Mouse (Mus musculus) heart, postnatal 4 days (tissue): ENCODE data around the gene Nxf1. TPM values are rescaled to one million over a fixed set of nuclear protein-coding genes. Genes with fewer than 3 reads are reported as not detected.
A peak's percentile ranks its signal among the peaks of the same experiment; 100 is the strongest.
"Not testable (repeated sequence)": the region's sequence is repeated elsewhere in the genome, so short reads cannot be mapped to it uniquely, and the experiment has no call there.

ENCODE experiments used
- DNase-seq: peaks from one replicate; pipeline ENCODE4 v3.0.0; 2021
- total RNA-seq, 2 experiments: library from RNA; stranded (reverse); gene quantifications; 2 replicates each; pipeline ENCODE4 v1.2.3; 2021

Gene Nxf1
- total RNA-seq, 2 experiments from 2014 or later, result 82.1 to 86.1 TPM

DNA sequence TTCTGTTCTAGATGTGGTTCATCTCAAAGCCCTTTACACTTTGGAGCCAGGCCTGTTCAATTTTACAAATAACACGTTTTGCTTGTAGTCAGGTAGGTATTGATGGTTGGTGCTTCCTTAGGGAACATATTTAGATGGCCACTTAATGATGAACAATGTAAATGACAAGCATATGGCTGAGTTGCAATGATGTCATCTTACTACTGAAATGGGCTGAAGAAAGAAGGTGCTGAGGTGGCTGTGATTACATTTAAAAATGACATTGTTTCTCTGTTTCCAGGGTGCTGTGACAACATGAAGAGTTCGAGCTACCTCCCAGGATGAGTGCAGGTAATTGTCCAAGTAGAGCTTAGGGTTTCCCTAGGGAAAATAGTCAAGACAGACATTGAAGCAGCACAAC, 32.5 kb upstream of the Nxf1 start:
- DNase-seq, result no peak

DNA sequence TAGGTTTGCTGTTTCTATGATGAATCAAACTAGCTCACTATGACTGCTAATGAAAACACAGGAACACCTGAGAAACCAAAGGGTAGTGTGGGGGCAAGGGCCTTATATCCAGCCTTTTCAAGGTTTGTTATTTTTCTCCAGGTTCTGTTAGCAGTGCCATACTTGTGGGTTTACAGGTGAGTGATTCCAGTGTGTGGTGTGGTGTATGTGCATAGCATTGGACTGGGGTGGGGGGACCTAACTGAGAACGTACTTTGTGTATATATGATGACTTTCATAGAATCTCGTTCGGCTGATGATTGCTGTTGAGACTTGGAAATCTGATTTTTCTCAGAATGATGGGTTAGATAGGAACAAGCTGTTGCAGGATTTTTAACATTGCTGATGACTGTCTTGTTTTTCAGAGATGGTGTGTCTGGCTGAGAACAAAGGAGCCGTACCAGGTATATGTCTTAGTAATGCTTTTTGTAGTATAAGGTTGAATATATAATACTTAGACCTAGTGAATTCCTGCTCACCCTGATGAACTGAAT, 31.7 kb upstream of the Nxf1 start:
- DNase-seq, result no peak

DNA sequence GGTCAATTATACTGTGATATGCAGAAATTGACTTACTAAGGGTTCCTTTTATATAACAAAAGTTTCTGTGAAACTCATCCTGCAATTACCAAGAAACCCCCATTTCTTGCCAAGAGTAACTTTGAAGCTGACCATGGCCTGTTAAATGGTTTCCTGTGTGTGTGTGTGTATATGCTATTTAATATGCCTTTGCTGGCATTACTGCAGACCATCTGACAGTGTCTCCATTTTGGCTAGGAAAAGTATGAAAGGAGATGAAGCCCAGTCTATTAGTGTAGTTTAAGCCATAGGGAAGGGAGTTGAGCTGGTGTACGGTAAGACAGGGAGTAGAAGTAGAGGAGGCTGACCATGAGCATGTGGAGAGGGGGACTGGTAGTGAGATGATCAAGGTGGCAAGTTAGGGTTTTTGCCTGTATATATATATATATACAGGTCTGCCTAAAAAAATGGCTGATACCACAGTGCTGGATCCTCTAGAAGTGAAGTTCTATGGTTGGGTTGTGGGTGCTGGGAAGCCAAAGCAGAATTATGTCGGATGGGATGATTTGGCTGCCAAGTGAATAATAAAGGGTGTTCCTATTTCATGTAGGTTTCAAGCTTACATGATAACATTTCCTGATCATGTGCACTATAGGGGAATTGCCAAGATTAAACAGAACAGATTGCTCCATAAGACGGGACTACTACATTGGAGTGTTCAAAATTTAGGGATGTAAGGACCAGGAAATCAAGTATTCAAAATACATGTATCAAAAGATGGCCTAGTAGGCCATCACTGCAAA, 30.1 kb upstream of the Nxf1 start:
- DNase-seq, result no peak

DNA sequence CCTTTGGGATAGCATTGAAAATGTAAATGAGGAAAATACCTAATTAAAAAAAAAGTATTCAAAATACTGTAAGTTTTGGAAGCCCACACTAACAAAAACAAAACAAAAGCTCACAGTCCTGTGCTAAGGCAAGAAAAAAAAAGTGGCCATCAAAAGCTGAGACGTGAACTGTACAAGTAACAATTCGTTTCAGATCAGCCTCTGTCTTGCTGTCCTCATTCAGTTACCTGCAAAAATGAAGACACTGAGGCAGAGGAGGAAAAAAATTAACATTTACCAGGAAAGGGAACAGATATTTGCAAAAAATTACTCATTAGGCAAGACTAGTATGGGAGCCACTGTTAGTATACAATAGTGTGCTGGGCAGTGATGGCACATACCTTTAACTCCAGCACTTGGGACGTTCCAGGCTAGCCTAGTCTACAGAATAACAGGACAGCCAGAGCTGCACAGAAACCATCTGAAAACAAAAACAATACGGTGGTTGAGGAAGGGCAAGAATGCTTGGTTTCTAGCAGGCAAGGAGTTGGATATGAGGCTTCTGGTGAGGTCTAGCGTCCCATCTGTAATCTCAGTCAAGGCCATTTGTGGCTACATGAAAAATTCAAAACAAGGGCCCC, 29.3 kb upstream of the Nxf1 start:
- DNase-seq, result no peak

DNA sequence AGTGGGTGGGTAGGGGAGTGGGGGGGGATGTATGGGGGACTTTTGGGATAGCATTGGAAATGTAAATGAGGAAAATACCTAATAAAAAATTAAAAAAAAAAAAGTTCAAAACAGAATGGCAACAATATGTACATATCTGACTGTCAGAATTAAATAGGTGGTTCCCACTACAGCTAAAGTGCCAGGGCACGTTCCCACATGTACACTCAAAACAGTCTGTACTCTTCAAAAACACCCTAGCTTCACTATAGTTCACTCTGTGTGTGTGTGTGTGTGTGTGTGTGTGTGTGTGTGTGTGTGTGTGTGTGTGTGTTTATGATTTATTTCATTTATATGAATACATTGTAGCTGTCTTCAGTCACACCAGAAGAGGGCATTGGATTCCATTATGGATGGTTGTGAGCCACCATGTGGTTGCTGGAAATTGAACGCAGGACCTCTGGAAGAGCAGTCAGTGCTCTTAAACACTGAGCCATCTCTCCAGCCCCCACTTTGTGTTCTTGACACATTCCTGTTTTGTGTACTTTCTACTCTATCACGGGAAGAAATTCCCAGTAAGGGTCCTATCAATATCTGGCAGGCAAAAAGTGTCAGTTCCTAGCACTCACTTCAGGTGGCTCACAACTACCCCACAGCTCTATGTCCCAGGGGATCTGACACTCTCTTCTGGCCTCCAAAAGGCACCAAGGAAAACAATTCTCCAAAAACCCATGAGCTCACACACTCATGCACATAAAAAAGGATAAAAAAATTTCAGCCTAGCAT, 28.4 kb upstream of the Nxf1 start:
- DNase-seq, result not testable (repeated sequence)

DNA sequence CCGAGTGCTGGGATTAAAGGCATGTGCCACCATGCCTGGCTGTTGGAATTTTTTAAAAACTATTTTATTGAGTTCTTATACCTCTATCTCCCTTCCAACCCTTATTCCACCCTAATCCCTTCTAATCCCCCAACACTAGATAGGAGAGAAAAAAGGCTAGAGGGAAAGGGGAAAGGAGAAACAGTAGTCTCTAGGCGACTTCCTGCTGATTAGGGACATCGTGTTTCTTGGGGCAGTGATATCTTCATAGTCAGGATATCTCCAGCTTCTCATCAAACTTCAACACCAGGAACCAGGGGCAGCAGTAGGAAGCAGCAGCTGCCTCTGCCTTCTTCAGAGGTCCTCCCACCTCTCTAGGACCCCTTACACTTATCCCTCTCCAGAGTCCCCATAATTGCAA, 22.5 kb upstream of the Nxf1 start:
- DNase-seq, result no peak

DNA sequence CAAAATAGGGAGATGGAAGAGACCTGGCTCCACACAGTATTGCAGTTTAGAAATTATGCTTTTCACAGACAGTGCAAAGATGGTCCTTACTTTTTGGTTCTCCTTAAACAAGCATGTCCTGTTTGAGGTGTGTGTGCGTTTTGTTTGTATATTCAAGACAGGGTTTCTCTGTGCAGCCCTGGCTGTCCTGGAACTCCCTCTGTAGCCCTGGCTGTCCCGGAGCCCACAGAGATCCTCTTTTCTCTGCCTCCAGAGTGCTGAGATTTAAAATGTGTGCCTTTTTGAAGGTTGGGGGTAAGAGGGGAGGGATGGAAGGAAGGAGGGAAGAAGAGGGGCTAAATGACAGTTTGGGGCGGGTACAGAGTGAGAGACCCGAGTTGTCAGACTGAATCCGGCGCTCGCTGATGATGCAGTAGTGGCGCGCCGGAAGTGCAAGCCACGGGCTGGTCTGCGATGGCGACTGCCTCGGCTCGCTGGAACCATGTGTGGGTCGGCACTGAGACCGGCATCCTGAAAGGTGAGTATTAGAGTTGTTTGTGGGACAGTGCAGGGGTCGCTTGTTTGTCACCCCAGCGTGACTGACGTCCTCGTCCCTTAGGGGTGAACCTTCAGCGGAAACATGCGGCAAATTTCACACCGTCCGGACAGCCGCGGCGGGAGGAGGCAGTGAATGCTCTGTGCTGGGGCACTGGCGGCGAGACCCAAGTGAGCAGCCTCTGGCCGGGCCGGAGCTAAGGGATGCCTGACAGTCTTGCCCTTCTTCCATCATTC, 21.3 kb upstream of the Nxf1 start, which contains the start of gene Wdr74:
Gene Wdr74 (plus strand): TSS at position 439 of the 771 bp plus-strand sequence.
- peak; percentile 94 for DNase-seq

DNA sequence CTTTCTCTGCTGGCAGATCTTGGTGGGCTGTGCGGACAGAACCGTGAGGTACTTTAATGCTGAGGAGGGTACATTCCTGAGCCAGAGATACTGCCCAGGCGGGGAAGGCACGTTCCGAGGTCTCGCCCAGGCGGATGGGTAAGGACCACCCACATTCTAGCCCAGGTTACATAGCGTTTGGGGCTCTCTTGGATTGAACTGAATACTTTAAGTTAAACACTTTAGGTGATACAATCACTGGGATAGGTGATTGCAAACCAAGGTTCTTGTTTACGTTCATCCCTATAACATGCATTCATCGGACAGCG, 20.8 kb upstream of the Nxf1 start:
- no peak for DNase-seq

DNA sequence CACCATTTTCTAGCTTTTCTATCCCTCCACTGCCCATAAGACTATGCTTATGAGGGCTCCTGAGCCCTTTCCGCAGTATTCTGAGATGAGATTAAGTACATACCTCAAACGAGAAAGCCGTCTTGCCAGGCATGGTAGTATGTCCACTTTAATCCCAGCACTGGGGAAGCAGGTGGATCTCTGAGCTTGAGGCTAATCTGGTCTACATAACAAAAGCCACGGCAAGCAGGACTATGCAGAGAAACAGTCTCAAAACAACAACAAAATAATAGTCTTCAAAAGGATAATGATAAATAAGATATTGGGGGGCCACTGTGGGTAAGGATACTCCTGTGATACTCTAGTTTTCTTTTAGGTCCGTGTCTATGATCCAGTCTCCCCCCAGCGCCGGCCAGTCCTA, 18.0 kb upstream of the Nxf1 start:
- DNase-seq, result no peak

DNA sequence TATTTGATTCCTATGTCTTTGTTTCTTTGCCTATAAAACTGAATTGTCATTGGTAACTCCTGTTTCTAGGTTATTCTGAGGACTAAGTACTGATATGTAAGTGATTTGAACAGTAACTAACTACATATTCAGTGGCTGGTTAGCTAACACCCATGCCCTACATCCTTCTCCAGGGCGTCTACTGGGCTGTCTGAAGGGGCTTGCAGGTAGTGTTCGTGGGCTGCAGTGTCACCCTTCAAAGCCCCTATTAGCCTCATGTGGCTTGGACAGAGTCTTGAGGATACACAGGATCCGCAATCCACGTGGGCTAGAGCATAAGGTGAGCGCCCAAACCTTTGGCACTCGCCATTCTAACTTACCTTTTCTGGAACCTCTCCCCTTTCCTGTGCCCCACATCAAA, 17.2 kb upstream of the Nxf1 start:
- DNase-seq, result no peak

DNA sequence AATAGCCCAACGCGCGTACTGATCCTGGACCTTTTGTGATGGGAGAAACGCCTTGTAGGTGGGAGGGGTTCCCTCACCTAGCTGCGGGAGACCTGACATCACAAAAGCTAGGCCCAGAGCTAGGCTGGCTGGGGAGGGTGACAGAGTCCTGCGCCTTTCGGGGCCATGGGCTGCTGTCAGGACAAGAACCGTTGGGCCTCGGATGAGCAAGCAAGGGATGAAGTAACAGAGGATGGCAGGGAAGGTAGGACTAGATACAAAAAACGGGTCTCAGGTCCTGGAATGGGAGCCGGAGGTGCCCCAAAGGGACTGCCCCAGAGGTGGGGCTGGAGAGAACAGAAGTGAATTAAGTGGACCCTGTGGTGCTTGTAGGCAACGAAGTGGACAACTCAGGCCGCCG, 16.3 kb upstream of the Nxf1 start, which contains the start of gene 1700092M07Rik:
Gene 1700092M07Rik (plus strand): TSS at position 116 of the 400 bp plus-strand sequence.
- DNase-seq, result peak; percentile 22

DNA sequence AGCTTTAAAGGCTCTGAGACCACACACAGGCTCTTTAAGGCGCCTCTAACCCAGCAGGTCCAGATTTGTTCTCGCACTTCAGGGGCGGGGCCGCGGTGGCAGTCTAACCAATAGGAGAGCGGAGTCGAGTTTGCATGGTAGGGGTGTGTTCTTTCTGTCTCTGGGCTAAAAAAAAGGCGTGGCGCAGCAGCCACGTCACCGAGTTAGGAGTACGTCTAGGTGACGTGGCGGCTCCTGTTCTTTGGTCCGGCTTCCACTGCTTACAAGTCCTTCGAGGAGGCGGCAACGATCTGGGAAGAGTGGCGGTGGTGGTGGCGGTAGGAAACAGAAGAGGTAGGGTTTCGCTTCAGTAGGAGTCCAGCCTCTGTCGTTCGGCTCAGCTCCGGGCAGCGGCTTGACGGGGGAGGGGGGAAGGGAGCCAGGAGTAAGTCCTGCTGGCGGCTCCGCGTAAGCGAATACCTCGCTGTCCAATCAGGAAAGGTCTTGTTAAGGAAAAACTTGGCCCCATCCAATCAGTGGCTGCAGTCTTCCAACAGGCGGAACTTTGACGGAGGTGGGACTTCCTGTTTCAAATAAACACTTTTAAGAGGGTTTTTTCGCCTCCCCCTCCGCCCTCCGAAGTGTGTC, 15.5 kb upstream of the Nxf1 start, which contains the start of gene Stx5a:
Gene Stx5a (plus strand): TSS at position 171 of the 627 bp plus-strand sequence.
- DNase-seq, result peak; percentile 95

DNA sequence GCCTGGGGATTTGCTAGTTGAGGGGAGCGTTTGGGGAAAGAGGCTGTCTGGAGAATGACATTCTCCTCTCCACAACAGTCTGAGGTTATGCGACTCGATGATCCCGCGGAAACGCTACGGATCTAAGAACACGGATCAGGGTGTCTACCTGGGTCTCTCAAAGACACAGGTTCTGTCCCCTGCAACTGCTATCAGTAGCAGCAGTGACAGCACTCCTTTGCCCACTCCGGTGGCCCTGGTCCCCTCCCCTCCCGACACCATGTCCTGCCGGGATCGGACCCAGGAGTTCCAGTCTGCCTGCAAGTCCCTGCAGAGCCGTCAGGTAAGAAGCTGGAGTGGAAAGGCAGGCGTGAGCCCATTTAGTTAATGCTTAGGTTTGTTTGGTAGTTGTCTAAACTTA, 14.7 kb upstream of the Nxf1 start:
- no peak for DNase-seq

DNA sequence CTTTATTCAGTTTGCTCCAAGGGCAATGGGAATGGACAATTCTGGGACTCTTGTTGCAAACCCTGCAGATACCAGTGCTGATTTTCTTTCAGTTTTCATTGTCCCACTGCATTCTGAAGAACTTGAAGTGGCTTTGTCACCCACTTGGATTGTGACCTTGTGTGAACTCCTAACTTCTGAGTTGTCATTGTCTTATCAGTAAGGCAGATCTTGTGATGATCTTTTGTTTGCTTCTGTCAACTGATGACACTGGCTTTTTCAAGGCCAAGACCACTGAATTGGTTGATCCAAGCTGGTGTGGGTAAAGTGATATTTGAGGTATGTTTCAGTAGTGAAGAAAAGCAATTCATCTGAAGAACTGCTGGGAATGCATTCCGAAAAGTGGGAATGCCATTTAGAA, 11.5 kb upstream of the Nxf1 start:
- no peak for DNase-seq

DNA sequence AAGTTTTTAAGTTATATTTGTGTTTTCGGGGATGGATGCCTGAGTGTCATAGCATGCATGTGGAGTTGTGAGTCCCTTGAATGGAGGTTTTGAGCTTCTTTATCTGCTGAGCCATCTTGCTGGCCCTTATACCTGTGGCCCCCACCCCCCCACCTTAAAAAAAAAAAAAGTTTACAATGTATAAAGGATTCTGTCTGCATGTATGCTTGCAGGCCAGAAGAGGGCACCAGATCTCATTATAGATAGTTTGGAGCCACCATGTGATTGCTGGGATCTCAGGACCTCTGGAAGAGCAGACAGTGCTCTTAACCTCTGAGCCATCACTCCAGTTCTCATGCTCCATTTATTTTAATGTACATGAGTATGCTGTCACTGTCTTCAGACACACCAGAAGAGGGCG, 9.5 kb upstream of the Nxf1 start:
- DNase-seq, result no peak

DNA sequence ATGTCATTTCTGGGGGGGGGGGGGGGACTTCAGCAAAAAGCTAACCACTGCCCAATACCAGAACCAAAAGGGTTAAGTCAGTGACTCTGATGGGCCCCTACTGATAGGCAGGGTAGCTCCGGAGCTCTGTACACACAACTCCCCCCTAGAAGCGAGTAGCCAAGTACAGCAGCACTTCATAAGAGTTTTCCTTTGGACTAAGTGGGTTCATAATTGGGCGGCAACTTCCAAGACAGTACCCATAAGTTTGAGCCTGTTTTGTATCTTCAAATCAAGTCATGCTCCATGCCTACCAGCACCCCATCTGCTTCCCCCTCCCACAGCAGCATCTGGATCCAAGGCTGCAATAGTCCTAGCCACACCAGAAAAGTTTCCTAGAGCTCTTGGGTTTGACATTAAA, 1.2 kb upstream of the Nxf1 start:
- no peak for DNase-seq

DNA sequence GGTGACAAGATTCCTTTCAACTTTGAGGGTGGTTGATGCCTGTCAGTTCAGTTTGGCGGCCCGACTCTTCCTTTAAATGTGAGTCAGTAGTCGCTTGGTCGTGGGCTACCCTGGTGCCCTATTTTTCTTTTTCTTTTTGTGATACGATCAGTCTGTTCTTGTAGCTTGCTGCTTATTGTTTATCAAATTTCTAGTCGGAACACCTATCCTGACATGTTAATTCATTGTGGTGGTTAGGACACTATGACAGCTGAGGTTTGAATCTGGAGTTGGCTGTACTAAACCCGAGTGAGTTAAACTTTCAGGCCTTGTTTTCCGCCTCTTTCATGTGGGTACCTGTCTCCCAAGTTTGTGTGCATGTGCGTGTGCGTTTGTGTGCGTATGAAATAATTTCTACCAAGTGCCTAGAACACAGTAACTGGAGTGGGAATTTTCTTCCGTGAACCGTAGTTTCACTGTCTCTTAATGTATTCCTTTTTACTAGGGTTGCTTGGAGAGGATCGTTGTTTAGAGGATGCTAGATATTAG, 662 bp downstream of the Nxf1 start:
- DNase-seq, result no peak

DNA sequence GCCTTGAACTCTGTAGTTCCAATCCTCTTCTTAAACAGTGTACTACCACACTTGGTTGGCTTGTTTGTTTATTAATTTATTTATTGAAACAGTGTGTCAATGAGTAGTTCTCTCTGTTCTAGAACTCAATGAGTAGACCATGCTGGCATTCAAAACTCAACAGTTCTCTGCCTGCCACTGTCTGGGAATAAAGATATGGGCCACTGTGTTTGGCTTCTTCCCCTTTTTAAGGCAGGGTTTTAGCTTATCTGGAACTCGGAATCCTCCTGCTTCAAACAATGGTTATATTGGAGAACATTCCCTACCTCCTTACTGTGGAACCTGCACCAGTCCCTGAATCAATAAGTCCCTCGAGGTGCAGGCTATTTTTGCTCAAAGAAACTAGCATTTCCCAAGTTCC, 2.0 kb downstream of the Nxf1 start:
- no peak for DNase-seq

DNA sequence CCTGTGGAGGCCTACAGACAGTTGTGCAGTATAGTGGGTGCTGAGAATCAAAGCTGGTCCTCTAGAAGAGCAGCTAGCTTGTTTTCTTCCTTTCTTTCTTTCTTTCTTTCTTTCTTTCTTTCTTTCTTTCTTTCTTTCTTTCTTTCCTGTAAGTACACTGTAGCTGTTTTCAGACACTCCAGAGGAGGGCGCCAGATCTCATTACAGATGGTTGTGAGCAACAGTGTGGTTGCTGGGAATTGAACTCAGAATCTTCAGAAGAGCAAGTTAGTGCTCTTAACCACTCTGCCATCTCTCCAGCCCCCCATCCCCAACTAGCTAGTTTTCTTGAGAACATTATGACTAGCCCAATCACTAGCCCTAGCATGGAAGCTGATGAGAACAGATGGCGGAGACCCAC, 3.9 kb downstream of the Nxf1 start:
- DNase-seq, result peak; percentile 12

DNA sequence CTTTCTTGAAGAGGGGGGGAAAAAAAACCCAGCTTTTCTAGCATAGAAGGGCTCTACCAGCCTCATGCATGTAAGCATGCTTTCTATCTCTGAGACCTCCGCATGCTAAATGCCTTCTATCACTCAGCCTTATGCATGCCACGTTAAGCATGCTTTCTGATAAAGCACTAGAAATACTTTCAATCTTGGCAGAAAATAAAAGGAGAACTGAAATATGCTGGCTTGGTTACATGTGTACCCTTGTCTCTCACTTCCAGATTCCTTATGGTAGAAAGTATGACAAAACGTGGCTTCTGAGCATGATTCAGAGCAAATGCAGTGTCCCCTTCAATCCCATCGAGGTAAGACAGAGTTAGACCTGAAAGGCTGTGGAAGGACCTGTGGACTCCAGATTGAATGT, 6.4 kb downstream of the Nxf1 start:
- DNase-seq, result no peak

DNA sequence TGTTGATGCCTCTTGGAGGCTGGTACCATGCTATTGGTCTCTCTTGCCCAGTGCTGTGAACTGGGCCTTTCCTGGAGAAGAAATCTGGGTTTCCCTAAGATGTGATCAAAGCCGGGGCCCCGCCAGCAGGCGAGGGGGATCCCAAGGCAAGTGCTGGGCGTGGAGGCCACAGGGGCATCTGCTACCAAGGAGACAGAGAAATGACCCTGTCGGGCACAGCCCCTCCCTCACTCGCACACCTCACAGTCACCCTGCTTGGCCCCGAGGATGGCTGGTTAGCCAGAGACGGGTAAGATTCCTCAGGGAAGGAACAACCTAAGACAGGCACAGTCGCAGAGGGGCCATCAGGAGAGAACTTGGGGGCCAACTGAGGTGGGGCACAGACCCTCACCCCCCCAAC, 8.7 kb downstream of the Nxf1 start:
- DNase-seq, result no peak
